Mouse (Mus musculus): ENCODE results near the gene Rnf150. TPM values are rescaled to one million over a fixed set of nuclear protein-coding genes. Genes with fewer than 3 reads are reported as not detected.

Gene Rnf150
- polyA plus RNA-seq (2012; rRNA removed), result 0.46 and 0.84 TPM in 2 replicates

DNA sequence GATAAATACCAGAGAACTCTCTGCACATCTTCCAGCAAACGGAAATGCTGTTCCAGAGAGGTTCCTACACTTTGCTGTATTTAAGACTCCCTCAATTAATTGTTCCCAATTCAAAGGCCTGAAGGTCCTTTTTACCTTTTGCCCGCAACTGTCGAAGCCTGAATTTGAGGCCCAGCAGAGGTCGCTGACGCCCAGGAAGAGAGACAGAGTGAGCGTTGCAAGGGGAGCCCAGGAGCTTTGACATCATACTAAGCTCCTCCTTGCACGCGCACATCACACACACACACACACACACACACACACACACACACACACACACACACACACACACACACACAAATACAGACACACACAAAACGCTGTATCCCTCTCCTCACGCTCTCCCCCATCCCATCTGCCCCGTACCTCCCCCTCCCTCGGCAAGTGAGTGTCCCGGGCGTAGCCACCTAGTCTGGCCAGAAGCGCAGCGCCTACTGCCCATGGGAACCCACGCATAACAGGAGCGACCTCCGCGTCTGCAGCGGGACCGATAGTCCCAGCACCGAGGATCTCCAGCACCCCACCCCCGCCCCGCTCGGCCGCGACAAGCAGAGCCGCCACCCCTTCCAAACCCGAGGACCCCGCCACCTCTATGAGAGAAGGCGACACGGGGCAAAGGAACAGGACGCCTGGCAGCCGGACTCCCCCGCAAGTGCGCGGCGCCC, at the start of gene Rnf150:
TSS of gene Rnf150 (plus strand) at position 316 of the 704 bp plus-strand sequence.
- WGBS, result under 1% methylated on average over 39 of the region's 39 CpGs

DNA sequence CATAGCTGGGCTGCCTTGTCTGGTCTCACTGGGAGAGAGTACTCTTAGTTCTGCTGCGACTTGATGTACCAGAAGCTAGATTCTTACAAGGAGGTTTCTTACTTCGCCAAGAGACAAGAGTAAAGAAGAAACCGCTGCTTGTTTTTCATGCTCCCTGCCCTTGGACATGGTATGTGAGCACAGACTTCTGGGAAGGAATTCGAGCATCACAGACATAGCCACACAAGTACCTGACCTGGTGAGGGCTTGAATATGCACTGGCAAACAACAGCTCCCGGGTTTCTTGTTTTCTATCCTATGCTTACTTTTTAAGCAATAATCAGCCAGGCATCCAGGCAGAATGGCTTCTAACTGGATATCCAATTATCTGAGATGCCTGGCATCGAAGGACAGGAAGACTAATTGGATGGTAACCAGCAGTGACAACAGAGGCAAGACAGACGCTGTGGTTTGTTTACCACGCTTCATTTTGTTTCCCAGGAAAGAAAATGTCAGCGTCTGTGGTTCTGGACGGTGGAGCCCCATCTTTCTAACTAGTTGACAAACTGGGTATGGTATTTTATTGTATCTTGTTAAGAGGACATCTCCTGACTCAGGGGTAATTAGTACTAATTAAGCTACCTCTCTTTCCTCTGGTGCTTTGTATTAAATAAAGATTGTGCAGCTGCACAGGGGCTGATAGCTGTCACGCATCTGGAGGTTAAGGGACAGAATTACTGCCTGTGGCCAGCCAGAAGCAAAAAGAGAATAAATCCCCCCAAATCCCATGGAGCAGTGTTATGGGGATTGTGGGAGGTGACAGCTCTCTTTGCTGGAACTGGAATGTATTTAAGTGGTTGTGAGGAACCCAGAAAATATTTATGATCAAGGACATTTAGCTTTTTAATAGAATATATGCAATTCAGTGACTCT, 36.8 kb upstream of the Rnf150 start:
- WGBS, result 62% methylated on average over 11 of the region's 11 CpGs
- no peak for DNase-seq (ENCODE audit: low read depth, low spot score)

More for the DNA sequence above, at the start of gene Rnf150:
- peak; percentile 61 for DNase-seq (ENCODE audit: low read depth, low spot score)

DNA sequence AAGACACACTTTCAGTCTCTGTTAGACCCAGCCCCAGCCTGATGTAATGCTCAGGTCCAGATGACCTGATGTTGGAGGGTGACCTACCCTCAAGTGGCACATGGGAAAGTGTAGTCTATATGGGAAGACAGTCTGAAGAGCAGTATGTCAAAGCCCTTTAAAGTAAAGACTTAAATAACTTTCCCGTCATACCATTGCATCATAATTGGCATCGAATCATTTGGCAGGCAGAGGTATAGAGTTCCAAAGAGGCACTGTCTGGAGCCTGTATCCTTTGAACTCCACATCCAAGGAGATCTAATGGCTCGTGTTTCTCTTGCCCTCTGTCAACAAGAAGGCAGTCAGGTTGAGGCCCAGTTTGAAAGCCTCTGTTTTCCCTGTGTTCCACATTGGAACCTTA, 22.7 kb upstream of the Rnf150 start:
- DNase-seq (ENCODE audit: low read depth, low spot score), result no peak

DNA sequence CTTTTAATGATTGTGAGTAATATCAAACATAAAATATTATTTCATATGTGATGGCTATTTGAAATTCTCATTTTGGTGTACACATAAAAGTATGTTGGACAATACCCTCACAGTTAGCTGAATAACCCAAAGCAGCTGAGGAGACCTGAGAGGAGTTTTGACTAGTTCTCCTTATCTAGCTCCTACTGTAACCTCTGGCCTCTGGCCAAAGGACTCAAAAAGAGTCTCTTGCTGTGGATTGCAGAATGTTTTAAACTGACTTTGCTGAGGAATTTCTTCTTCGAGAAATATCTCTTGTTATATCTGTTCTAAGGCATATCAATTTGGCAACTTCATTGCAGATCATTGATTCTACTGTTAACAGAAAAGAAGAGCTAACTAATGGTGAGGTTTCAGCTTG, 22.2 kb upstream of the Rnf150 start:
- WGBS, result 38% methylated on average over 1 of the region's 1 CpGs

More for the DNA sequence above, 22.7 kb upstream of the Rnf150 start:
- 47% methylated on average over 3 of the region's 3 CpGs for WGBS

DNA sequence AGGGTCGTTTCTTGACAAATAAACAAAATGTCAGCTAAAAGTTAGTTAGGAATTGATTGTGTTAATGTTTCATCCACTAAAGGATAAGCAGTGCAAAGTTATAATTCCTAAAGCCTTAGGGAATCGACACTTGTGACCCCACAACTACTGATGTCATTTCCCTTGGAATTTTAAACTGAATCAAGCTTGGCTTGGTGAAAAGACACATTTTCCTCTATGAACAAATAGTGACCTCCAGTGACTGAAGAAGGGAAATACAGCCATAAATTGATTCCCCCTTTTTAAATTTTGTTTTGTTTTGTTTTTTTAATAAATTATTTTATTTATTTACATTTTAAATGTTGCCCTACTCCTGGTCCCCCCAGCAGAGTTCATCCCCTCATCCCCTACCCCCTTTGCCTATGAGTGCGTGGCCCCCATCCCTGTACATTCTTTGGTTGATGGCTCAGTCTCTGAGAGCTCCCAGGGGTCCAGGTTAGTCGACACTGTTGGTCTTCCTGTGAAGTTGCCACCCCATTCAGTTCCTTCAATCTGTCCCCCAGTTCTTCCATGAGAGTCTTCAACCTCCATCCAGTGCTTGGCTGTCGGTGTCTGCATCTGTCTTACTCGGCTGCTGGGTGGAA, 21.5 kb upstream of the Rnf150 start:
- 45% methylated on average over 6 of the region's 6 CpGs for WGBS
- DNase-seq (ENCODE audit: low read depth, low spot score), result no peak

More for the DNA sequence above, 22.2 kb upstream of the Rnf150 start:
- DNase-seq (ENCODE audit: low read depth, low spot score), result no peak

DNA sequence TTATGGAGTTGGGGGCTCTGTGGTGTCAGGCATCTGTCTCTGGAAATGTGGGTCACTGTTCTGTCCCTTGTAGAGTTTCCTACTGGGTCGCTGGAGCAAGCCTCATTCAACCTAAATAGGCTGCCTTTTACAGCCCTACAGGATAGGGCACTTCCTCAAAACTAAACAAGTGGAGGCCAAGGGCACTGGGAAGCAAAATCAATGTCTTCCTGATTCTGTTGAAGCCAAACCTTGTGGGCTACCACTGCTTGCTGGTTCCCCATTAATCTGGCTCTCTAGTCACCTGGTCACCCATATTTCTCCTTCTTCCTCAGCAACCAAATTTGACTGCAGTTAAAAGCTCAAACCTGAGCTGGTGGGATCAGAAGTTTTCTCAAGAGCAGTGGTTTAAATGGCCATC, 19.5 kb upstream of the Rnf150 start:
- 7% methylated on average over 1 of the region's 1 CpGs for WGBS
- DNase-seq (ENCODE audit: low read depth, low spot score), result no peak

DNA sequence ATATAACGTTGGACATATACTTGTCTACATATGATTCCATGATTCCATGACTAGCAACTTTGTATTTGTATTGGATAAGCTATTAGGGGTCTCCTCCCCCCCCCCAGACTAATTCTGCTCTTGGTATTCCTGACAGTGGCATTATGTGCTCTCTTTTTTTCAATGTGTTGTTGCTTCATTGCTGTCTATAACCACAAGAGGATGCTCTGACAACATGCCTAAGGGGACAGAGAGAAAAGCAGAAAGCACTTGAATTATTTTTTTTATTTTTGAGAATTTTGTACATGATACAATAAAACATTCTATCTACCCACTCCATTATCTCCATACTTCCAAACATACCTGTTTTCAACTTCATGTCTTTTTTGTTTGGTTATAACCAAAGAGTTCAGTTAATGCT, 18.7 kb upstream of the Rnf150 start:
- whole genome bisulfite sequencing, result 36% methylated on average over 1 of the region's 1 CpGs
- DNase-seq (ENCODE audit: low read depth, low spot score), result no peak

DNA sequence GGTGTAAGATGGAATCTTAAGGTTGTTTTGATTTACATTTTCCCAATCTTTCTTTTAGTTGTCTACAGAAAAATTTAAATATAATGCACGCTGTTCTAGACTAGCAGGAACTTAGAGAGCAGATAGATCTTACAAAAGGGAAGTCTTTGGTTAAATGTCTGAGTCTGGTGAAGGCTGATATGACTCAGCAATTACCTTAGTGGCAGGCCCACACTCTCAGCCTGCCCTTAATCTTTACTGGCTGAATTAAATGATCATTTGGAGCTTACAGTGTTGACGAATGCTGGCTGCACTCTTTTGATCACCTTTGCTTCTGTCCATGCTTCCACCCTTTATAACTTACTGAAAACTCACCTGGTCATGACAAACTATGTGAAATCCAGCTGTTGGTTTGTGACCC, 17.1 kb upstream of the Rnf150 start:
- no peak for DNase-seq (ENCODE audit: low read depth, low spot score)
- WGBS, result 54% methylated on average over 2 of the region's 2 CpGs

DNA sequence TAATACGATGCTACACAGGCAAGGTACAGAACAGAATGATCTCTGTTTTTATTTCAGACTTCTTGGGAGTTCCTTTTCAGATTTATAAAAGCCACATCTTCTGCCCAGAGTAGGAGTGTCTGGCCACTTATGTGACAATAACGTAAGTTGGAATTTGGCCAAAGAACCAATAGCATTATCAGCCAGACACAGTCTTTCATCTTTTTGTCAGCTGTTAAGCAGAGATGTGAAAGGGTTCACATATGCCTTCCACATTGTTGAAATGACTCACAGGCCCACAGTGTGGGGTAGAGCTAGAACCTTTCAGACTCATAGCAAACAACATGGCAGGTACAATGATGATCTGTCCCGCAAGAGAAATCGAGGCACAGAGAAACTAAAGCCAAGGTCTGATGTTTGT, 16.4 kb upstream of the Rnf150 start:
- DNase-seq (ENCODE audit: low read depth, low spot score), result no peak
- 55% methylated on average over 4 of the region's 4 CpGs for WGBS

DNA sequence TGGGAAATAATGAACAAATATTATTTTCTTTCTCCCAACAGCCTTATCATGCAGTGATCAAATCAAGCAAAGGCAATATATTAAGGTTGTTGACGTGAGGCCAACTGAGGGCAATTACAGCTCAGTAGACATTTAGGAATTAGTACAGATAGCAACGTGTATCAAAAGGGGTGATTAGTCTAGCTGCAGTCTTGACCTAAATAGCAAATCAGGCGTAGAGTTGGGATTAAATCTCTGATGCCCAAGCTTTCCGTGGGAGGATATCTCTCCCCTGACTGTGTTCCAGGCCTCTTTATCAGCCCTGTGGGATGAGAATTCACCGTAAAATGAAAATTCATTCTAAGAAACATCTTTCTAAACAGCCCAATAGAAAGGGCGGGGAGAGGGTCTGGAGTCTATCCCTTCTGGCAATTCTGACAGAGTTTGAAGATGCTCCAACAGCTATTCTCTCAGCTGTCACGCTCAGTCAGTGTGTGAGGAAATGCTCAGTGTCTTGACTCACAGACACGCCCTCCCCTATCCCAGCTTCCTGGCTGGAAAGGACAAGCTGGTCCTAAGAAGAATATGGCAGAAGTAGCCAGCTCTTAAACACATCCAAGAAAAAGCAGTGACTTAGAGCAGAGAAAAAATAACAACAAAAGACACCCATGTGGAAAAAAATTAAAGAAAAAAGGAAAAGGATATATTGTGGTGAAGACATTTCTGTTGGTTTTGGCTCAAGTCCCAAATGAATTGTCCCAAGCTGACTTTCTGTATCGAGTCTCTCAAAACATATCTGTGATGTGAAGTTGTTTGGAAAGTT, 4.4 kb upstream of the Rnf150 start:
- DNase-seq (ENCODE audit: low read depth, low spot score), result no peak
- WGBS, result 52% methylated on average over 9 of the region's 9 CpGs

DNA sequence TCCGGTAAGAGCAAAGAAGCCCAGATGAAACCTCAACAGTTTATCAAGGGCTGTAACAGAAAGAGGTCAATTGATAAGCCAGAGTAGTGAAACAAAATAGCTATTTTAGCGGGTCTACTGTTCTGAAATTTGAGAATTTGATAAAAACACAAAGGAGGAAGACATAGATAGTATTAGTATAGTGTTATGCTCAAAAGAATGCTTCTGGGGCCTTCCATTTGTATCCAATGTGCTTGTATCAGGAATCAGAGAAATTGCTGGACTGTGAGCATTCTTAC, 3.9 kb upstream of the Rnf150 start:
- WGBS, result 64% methylated on average over 2 of the region's 2 CpGs

DNA sequence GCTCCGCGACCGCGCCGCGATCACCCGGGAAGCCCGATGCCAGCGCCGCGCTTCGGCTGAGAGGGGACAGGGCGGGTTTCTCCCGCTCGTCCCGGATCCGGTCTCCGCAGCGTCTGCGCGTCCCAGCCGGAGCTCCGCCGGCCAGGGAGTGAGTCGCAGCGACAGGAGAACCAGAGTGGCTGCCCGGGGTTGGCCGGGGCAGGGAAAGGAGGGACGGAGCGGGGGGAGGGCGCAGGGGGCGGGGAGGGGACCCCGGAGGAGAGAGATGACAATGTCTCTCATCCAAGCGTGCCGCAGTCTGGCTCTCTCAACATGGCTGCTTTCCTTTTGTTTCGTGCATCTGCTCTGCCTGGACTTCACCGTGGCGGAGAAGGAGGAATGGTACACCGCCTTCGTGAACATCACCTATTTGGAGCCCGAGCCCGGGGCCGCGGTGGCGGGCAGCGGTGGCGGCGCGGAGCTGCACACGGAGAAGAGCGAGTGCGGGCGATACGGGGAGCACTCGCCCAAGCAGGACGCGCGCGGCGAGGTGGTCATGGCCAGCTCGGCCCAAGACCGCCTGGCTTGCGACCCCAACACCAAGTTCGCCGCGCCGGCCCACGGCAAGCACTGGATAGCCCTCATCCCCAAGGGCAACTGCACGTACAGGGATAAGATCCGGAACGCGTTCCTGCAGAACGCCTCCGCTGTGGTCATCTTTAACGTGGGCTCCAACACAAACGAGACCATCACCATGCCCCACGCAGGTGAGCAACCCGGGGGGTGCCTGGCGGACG, 777 bp downstream of the Rnf150 start:
- DNase-seq (ENCODE audit: low read depth, low spot score), result no peak
- WGBS, result under 1% methylated on average over 79 of the region's 80 CpGs

More for the DNA sequence above, 3.9 kb upstream of the Rnf150 start:
- DNase-seq (ENCODE audit: low read depth, low spot score), result no peak

DNA sequence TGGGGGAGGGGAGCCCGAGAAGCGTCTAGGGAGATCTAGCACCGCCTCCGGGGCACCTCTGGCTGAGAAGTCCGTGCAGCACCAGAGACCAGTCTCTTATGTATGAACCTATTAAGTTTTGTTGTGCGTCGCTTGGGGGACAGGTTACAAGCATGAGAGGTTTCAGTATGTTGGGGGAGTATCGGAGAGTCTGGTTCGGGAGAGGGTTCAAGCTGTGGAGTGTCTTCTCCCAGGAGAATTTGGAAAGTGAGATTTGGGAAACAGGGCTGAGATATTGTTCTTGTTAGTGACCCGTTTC, 1.3 kb downstream of the Rnf150 start:
- 2% methylated on average over 10 of the region's 10 CpGs for WGBS
- DNase-seq (ENCODE audit: low read depth, low spot score), result no peak

DNA sequence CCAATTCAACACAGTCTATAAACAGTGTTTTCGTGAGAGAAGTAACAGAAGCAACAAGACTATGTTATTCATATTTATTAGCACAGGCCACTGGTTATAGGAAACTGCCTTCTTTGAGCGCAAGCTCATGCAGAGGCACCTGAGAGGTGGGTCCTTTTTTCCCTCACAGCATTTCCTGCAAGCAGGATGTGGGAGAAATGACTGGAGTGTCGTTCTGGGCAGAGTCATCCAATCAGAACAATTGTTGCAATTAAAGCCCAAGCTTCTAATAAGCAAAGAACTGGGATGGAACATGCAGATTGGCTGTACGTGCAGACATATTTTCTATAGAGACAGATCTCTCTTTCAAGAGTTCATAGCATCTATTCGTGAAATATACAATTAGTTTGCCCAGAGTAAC, 2.1 kb downstream of the Rnf150 start:
- no peak for DNase-seq (ENCODE audit: low read depth, low spot score)
- 35% methylated on average over 5 of the region's 5 CpGs for WGBS

DNA sequence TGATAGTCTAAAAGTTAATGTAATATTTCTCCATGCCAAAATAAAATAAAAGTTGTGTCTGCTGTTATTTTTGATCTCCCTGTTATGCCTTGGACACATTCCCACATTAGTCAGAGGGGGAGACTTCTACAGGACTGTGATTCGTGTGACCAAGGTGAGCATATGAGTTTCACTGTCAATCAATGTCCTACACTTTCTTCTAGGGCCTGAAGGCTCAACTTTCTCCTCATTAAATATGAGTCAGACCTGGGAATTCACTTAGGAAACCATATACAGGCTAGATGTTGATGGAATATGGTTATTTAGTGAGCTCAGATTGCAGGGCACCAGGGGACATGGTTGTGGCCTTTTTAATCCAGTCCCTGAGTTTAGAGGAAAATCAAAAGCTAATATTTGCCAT, 3.1 kb downstream of the Rnf150 start:
- 49% methylated on average over 1 of the region's 1 CpGs for WGBS
- no peak for DNase-seq (ENCODE audit: low read depth, low spot score)

DNA sequence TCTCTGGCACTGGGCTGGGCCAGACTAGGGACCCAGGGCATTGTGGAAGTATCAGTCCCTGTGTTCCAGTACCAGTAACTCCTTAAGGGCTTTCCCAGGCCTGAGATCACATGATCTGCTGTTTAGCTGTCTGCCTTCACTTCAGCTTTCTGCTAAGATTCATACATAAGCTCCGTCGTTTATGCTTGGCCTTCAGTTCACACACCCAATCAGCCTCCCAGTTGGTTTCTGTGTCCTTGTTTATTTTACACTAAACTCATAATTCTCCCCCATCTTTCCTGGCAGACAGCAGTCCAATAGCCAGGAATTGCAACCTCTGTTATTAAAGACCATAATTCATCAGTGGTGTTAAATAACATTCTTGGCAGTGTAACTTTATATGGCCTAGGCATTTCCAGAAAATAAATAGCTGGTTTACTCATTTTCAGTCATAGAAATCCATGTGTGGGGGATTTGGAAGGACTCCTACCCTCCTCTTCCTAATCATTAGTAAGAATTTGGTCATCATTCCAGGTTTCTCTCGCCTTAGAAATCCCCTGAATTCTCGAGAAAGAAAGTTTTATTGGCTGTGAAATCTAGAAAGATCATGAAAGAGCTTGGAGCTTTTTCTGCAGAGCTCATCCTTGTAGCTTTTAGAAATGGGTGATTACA, 7.8 kb downstream of the Rnf150 start:
- WGBS, result 42% methylated on average over 4 of the region's 4 CpGs
- no peak for DNase-seq (ENCODE audit: low read depth, low spot score)

DNA sequence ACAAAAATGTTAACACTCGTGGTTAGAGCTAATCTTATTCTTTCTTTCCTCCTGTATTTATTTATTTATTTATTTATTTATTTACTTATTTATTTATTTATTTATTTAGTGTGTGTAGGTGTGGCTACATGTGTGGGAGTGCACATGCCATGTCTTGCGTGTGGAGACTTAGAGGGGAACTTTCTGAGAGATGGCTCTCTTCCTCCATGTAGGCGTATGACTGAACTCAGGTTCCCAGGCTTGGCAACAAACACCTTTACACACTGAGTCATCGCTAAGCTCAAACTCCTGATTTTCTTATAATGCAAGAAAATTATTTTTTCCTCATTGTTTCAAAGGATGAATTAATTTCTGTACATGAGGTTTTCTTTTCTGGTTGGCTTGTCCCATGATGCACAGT, 8.8 kb downstream of the Rnf150 start:
- 84% methylated on average over 4 of the region's 4 CpGs for WGBS
- DNase-seq (ENCODE audit: low read depth, low spot score), result no peak

DNA sequence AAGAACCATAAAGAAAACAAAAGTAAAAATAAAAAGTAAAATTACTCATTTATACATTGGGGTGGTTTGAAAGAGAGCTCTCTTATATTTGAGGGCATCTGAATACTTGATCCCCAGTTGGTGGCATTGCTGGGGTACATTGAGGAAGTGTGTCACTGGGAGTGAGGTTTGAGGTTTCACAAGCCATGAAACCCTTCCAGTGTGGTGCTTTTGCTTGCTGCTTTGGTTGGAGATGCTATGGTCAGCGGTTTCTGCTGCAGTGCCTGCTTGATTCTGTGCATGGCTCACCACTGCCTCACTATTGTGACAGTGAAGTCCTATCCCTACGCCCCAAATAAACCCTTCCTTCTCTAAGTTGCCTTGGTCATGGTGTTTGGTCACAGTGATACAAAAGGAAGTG, 10.9 kb downstream of the Rnf150 start:
- WGBS, result 88% methylated on average over 2 of the region's 2 CpGs
- no peak for DNase-seq (ENCODE audit: low read depth, low spot score)

DNA sequence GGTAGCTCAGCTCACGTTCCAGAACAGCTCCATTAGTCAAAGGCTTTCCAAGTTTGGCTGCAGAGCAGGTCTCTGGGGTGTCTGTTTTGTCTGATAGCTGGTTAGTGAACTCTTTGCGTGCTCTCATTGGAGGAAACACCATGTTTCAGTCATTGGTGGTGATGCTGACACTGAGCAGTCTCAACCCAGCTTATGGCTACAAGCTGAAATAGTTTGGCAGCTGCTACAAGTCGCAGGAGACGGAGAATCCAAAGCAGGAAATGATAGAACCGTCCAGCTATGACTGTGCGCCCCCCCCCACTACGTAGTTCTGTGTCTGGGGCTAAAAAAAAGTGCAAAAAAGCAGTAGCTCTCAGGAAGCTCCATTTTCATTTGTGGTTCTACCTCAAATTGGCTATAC, 12.0 kb downstream of the Rnf150 start:
- WGBS, result 65% methylated on average over 7 of the region's 7 CpGs

More for the DNA sequence above, 12.0 kb downstream of the Rnf150 start:
- DNase-seq (ENCODE audit: low read depth, low spot score), result no peak

Measured in large intestine, adult 2 months (tissue).